Mouse (Mus musculus) ES-E14 (cell line): ENCODE results near the gene Adam11.

ENCODE experiments used
- MAFK ChIP-seq: IDR thresholded peaks from 2 replicates; pipeline ENCODE4 v1.6.1; 2014; ENCODE audit warnings: mild to moderate bottlenecking, low read depth, low read length, inconsistent platforms; ENCODE audit not compliant: insufficient read depth
- ZC3H11A ChIP-seq: IDR thresholded peaks from 2 replicates; pipeline ENCODE4 v1.6.1; 2012; ENCODE audit warnings: low read depth, mild to moderate bottlenecking, inconsistent platforms, low read length, borderline replicate concordance

DNA sequence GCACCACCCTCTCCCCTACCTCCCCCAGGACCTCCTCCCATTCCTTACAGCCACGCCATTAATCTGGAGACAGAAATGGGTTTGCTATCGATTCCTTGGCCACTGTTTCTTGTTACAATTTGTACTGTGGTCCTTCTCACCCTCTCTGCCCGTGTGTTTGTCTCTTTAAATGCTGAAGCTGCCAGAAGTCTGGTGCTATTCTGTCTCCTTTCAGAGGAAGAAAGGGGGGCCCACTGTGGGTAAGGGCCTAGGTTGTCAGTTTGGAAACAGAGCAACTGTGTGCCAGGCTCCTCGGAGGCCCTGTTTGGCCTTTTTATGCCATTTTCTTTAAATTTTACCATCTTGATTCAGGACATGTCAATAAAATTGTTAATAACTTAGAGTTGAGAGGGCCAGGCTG, 6.8 kb upstream of the Adam11 start:
- TF ChIP-seq ZC3H11A (no peak), MAFK (no peak)
